Mouse (Mus musculus): Measurements from ENCODE around the gene Ccdc171. TPM values are rescaled to one million over a fixed set of nuclear protein-coding genes. Genes with fewer than 3 reads are reported as not detected.
"Not testable (repeated sequence)": the region's sequence is repeated elsewhere in the genome, so short reads cannot be mapped to it uniquely, and the experiment has no call there.

Ccdc171 gene
- total RNA-seq, 2 experiments from 2014 or later, result 3.0 TPM

DNA sequence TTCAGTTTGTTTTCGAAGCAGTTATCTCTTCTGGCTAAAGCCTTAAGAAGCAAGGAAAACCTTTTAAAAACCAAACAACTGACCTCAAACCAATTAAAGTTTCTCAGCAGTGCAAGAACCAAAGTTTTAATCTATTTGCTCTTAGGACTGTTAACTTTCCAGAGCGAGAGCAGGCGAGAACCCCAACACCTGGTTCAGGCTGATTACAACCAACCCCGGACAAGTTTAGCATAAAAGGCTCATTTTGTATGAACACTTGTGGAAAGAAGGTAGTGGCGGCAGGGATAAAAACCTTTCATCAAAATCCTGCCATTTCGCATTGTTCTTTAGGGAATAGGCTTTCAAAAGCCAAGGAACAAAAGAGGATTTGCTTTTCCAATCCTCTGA, 896 bp upstream of the Ccdc171 start:
- no peak for DNase-seq (ENCODE audit: extremely low spot score in 1 of 2, low spot score in 1 of 2)

DNA sequence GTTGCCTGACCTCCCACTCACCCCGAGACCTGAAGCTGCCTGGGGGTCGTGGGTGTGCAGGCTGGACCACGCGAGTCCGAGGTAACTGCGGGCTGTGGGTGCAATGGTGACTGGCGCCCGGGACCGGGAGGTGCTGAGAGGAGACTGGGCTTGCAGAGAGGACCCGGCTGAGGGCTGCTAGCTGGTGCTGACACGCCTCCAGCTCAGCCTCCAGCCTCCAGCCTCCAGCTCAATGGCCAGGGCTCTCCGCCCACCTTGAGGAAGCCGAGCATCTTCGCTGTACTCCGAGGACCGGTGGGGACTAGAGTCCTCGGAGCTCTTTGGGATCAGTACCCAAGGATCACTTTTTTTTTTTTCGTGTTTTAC, 328 bp downstream of the Ccdc171 start:
- DNase-seq (ENCODE audit: extremely low spot score in 1 of 2, low spot score in 1 of 2), result no peak

DNA sequence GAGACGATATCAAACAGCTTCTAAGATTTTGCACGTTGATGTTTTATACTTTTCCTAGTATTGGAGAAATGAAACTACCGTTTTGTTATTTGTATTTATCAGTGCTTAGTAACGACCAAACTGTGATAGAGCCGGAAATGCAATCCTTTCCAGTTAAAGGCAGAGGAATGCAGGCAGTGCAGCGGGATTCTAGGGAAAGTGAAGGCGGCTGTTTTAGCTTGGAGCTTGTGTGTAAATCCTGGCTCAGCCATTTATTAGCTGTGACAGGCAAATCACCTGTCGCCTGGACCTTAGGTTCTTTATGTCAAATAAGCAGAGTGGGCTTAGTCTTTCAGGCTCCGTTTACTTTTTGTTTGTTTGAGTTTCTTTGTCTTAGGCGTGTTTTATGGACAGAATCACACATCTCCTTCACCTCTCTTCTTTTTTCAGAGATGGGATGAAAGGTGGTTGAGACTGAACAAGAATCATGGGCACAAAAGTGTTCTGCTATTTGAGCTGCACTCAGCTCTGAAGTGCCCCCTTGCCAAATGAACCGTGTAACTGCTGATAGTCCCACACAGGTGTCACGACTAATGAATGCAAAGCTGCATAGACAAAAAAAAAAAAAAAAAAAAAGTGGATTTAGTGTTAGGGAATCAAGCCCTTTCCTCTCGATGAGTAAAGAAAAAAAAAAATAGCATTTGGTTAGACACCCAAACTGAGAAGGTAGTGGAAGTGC, 1.1 kb downstream of the Ccdc171 start:
- DNase-seq (ENCODE audit: extremely low spot score in 1 of 2, low spot score in 1 of 2), result no peak

DNA sequence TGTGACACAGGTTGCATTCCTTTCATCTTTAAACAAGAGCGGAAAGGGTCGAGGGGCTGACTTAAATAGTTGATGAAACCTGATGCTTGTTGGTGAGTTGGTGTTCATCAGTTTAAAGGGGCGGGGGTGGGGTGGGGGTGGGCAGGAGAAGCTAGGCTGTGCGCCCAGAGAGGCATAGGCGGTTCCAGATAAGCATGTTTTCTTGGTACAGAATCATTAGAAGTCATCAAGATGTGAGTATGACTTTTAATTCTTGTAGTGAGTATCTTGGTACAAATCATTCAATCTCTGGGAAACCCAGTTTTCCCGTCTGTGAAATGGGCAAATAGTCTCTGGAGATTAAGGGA, 1.6 kb downstream of the Ccdc171 start:
- no peak for DNase-seq (ENCODE audit: extremely low spot score in 1 of 2, low spot score in 1 of 2)

DNA sequence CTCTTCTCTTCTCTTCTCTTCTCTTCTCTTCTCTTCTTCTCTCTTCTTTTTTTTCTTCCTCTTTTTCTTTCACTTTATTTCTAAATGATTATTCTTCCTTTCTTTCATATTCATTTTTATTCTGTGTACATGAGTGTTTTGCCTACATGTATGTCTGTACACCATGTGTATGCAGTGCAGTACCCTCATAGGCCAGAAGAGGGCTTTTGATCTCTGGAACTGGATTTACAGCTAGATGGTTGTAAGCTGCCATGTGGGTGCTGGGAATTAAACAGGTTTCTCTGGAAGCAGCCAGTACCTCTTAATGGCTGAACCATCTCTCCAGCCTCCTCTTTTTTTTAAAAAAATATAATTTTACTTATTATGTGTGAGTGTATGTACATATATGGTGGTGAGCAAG, 2.6 kb downstream of the Ccdc171 start:
- DNase-seq (ENCODE audit: extremely low spot score in 1 of 2, low spot score in 1 of 2), result peak in 1 of 2 experiments; percentile 14

DNA sequence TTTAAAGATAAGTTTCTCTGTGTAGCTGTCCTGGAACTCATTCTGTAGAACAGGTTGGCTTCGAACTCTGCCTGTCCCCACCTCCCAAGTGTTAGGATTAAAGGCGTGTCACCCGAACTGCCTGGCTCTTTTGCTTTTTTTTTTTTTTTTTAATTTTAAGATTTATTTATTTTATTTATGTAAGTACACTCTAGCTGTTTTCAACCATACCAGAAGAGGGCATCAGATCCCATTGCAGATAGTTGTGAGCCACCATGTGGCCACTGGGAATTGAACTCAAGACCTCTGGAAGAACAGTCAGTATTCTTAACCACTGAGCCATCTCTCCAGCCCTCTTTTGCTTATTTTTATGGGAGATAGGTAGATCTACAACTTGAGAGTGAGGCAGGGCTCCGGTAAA, 4.7 kb downstream of the Ccdc171 start:
- DNase-seq (ENCODE audit: extremely low spot score in 1 of 2, low spot score in 1 of 2), result not testable (repeated sequence)

DNA sequence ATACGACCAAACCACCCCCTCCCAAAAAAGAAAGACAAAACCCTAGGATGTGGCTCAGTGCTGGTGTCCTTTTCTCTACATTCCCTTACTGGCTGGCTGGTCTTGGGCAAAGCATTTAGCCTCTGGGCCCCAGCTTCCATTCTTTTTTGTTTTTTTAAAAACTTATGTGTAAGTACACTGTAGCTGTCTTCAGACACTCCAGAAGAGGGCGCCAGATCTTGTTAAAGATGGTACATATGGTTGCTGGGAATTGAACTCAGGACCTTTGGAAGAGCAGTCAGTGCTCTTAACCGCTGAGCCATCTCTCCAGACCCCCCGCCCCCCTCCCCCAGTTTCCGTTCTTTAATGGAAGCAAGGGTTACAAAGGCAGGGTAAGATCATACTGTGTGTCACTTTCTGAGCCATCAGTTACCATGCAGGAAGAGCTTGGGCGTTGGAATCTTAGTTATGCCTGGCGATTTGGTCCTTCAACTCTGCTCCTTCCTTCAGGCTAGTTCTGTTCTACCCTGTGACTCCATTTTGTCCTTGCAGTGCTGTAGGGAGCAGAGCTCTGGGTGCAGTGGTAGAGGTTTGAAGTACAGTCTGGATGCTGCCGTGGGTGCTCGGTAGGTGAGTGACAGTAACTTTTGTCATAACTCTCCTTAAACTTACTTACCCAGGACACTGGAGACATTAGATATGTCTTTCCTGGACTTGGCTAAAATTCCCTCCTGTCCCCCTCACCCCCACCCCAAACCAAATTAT, 8.0 kb downstream of the Ccdc171 start:
- no peak for DNase-seq (ENCODE audit: extremely low spot score in 1 of 2, low spot score in 1 of 2)

DNA sequence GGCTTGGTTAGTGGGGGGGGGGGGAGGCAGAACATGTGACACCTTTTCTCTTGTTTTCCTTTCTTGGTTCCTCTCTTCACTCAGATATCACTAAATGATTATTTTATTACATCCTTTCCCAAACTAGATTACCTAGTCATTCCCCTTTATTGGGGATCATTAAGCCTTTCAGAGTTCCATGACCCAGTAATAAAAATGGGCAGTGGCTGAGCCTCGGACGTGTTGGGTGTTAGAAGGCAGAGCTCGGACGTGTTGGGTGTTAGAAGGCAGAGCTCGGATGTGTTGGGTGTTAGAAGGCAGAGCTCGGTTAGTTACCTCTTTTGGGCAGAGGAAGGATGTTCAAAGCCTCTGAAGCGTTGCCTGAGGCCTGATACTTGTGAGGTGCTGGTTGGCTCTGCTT, 8.7 kb downstream of the Ccdc171 start:
- no peak for DNase-seq (ENCODE audit: extremely low spot score in 1 of 2, low spot score in 1 of 2)

DNA sequence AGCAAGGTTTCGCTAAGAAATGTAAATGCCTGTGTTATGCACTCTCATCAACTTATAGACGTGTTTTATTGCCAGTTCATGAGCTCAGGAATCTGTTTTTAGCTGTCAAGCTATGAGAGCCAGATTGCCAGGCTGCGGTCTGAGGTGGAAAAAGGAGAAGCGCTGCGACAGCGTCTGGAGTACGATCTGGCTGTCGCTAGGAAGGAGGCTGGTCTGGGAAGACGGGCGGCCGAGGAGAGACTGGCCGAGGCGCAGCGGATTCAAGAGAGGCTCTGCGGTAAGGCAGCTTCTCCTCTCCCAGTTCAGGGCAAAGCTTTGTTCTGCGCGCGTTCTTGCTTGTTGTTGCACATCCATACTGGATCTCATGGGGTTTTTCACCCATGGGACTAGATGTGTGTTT, 24.2 kb downstream of the Ccdc171 start:
- DNase-seq (ENCODE audit: extremely low spot score in 1 of 2, low spot score in 1 of 2), result peak; percentile 13 to 23

DNA sequence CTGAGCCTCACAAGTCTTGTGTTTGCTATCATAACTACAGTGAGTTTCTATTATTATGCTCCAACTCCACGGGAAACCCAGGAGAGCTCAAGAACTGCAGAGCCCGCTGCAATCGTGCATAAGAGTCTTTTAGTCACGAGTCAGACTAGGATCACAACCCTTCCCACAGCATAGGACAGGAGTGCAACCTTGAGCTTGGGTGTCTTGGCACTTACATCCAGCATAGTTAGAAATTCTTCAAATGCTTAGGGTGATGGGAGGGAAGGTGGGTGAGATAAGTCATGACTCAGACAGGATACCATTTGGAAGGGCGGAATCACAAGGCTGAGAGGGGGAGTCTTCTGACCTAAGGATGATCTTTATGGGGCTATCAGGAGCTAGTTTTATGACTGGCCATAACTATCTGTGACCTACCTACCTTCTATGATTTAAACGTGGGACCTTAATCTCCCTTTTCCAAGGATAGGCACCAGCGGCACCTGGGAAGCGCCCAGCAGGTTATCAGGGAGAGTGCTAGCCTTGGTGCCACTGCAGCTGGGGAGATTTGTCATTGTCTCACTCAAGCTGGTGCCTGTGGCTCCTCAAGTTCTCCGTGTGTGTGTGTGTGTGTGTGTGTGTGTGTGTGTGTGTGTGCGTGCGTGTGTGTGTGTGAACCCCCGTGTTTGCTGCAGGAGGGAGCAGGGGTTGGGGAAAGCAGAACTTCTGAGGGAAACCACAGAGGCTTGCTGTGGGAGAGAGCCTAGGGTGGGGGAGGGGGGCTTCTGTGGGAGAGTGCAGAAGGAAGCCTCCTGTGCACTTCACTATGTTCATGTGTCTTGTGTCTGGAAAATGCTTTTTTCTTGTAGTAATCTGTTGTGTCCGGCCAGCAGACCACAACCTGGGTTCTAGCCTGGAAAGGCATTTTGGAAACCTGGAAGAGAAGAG, 42.1 kb downstream of the Ccdc171 start:
- DNase-seq (ENCODE audit: extremely low spot score in 1 of 2, low spot score in 1 of 2), result no peak

DNA sequence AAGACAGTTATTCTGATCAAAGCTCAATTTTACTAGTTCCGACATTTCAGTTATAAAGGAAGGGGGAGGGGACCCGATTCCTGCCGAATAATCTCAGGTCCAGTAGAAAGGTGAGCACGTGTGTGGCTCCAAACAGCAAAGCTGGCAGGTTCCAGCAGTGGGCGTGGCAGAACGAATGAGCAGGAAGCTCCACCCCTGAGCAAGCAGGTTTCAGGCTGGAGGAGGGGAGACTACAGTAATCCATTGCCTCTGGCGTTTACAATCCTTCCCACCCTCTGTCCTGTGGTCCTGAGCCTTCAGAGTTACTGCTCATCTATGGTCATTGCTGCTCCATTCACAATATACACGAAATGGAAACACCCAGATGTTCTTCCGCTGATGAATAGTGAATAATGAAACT, 42.8 kb downstream of the Ccdc171 start:
- not testable (repeated sequence) for DNase-seq (ENCODE audit: extremely low spot score in 1 of 2, low spot score in 1 of 2)

DNA sequence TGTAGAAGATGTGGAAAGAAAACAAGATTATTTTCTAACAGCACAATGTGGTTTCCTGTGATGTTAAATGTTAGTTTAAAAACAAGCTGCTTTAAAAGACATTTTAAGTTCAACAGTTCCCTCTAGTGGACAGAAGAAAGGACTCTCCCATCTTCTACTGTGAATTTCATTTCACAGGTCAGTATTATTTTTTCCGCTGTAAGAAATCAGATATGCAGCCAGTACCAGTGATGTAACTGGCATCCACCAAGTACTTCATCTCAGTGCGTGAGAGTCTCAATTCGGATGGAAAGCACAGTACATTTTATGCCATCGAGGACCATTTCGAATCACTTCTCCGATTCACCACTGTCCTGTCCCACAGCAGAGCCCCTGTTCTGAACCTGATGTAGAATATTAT, 45.2 kb downstream of the Ccdc171 start:
- DNase-seq (ENCODE audit: extremely low spot score in 1 of 2, low spot score in 1 of 2), result no peak

DNA sequence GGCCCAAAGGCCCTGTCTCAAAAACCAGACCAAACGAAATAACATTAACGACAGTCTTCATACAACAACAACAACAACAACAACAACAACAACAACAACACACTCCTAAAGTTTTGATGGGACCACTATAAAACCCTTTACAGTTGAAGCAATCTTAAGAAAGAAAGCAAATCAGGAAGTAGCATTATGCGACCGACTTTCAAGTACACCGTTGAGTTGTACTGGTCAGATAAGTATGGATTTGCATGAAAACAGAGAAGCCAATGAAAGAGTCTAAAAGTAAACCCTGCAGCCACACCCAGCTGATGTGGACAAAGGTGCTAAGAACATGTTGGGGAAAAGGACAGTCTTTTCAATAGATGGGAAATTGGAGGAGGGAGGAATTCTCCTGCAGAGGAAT, 45.7 kb downstream of the Ccdc171 start:
- no peak for DNase-seq (ENCODE audit: extremely low spot score in 1 of 2, low spot score in 1 of 2)

DNA sequence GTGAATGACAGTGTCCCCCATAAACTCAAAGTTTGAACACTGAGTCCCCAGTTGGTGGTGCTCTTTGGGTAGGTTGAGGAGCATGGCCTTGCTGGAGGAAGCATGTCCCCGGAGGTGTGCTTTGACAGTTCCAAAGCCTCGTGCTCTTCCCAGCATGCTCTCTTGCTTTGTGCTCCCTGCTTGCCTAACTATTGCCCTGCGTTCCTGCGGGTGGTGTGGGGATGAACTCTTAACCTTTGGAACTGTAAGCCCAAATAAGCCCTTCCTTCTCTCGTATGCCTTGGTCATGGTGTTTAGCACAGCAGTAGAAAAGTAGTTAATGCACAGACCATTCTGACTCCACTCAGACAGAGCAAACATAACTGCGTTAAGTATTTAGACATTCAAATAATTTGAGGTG, 47.2 kb downstream of the Ccdc171 start:
- no peak for DNase-seq (ENCODE audit: extremely low spot score in 1 of 2, low spot score in 1 of 2)

DNA sequence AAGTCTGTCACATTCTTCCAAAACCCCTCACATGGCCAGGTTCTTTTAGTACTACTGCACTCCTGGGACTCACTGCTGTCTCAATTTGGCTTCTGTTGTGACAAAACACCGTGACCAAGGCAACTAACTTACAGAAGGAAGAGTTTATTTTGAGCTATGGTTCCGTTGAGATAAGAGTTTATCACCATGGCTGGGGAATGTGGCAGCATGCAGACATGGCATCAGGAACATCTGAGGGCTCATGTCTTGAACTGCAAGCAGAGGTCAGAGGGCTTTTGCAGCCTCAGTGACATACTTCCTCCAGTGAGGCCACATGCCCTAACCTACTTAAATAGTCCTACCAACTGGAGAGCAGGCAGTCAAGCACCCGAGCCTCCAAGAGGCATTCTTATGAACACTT, 51.0 kb downstream of the Ccdc171 start:
- no peak for DNase-seq (ENCODE audit: extremely low spot score in 1 of 2, low spot score in 1 of 2)

DNA sequence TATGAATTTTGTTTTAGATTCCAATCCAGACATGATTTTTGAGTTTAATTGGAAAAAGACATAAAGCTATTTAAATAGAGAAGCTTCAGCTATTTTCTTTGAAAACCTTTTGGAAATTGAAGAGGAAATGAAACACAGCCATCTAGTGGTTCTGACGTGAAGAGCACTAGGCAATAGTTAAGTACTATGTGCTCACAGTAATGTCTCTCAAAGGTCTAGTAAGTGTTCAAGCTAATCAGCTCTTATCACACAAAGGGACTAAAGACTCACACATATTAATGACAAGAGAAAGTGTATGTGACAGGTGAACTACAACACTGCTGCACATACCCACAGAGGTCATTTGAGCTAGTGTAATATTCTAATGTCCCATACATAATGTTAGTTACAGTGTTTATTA, 54.8 kb downstream of the Ccdc171 start:
- no peak for DNase-seq (ENCODE audit: extremely low spot score in 1 of 2, low spot score in 1 of 2)

DNA sequence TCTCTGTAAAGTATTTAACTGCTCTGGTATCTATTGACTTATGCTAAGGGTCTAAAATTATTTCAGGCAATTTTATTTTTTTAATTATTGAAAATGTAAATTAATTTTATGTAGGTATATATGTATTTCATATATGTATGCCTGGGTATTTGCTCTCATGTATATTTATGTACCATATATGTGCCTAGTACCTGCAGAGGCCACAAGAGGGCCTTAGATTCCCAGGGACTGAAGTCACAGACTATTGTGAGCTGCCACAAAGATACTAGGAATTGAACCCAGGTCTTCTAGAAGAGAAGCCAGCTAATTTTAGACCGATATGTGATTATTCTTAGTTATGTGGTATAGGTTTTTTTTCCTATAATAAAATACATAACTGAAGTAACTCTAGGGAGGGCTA, 62.2 kb downstream of the Ccdc171 start:
- no peak for DNase-seq (ENCODE audit: extremely low spot score in 1 of 2, low spot score in 1 of 2)

DNA sequence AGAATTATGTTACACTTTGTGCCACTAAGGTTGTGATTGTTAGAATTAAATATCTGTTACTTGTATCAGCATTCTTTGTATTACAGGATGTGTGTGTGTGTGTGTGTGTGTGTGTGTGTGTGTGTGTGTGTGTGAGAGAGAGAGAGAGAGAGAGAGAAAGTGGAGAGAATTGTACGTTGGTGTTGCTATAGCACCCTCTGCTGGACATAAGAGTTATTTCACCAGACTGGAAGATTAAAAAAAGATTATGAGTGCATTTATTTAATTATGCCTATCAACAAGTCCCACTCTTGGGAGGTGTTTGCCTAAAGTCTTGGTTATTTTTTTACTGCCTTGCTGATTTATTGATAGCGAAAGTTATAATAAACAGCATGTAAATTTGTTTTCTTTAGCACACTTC, 71.1 kb downstream of the Ccdc171 start:
- DNase-seq (ENCODE audit: extremely low spot score in 1 of 2, low spot score in 1 of 2), result no peak

DNA sequence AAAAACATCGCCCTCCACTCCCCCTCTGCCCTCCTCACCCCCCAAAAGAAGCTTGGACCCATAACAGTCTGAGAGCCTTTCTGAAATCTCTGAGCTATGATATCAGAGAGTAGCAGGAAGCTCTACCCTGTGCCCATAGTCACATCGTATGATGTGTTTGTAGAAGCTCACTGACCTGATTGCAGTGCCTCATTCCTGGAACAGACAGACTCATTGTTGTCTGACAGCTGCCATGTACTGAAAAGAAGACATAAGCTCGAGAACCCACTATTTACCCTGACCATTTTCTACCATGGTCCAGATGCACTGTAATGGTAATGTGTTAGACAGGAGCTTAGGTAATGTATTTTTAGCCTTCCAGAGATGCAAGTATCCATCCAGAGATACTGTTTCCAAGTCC, 85.8 kb downstream of the Ccdc171 start:
- DNase-seq (ENCODE audit: extremely low spot score in 1 of 2, low spot score in 1 of 2), result no peak

DNA sequence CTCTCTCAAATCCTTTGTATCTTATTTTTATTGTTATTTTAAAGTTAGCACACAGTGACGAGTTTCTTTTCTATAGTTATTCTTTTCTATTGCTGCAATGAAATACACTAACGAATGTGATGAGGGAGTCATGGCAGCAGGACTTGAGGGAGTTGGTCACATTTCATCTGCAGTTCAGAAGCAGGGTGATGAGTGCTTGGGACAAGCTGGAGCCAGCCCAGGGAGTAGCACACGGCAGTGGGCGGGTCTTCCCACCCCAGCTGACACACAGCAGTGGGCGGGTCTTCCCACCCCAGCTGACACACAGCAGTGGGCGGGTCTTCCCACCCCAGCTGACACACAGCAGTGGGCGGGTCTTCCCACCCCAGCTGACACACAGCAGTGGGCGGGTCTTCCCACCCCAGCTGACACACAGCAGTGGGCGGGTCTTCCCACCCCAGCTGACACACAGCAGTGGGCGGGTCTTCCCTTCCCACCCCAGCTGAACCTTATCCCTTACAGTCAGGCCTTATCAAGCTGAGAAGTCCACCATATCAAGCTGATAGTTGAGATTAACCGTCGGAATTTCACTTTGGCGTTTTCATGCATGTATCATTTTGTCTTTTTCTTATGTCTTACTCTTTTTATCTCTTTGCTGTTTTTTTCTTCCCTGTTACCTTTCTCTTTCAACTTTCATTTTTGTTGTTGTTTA, 97.8 kb downstream of the Ccdc171 start:
- not testable (repeated sequence) for DNase-seq (ENCODE audit: extremely low spot score in 1 of 2, low spot score in 1 of 2)

DNA sequence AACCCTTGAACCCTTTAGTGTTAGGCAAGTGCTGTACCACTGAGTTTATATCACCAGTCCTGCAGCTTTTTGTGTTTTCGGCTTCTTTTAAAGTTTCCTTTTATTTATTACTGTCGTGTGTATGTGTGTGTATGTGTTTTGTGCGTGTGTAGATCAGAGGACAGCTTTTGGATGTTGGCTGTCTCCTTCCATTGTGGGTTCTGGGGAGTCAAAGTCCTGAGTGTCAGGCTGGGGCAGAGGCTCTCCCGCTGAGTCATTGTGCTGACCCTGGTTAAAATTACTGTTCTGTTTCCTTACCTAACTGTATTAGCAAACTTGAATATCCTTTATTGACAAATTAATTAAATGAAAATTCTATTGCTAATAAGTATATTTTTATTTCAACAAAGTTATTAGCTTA, 98.4 kb downstream of the Ccdc171 start:
- DNase-seq (ENCODE audit: extremely low spot score in 1 of 2, low spot score in 1 of 2), result no peak

All from layer of hippocampus, postnatal 25 days (tissue).